Mouse (Mus musculus) liver, postnatal 0 days (tissue): ENCODE data around the gene Ube2q1.

Experiments
- CTCF ChIP-seq: sonication (generic); IDR thresholded peaks from 2 replicates; pipeline ENCODE4 v1.5.1; 2016; ENCODE audit warnings: antibody characterized with exemption, low read depth
- EP300 ChIP-seq: IDR thresholded peaks from 2 replicates; pipeline ENCODE4 v1.6.1; 2016; ENCODE audit warnings: antibody characterized with exemption, low read depth, mild to moderate bottlenecking

GRCm38 (mm10) chr3:89820311-89821095 lies 47.1 kb downstream of the Ube2q1 start:
- TF ChIP-seq CTCF: no peak
- no peak for TF ChIP-seq EP300
